ENCODE assay signal across 7 mouse cellular contexts in genomic region chr7:24270288-24270672, GRCm38 (mm10). TPM values are rescaled to one million over a fixed set of nuclear protein-coding genes. Genes with fewer than 3 reads are reported as not detected.
DNase-seq lines count a peak whose midpoint lies in the region; ATAC-seq lines count a peak whose summit lies in the region.

TSS of gene Zfp93 (plus strand) at chr7:24270420.

- peaks cover 5% of the 10 kb centered on the region; the same call in 1 of the 2 replicates for H3K36me3 ChIP-seq in intestine, embryonic 16.5 days (ENCODE audit: control insufficient read depth, insufficient read depth, low read length)

- no peaks in the 10 kb centered on the region for H3K9me3 ChIP-seq in intestine, embryonic 16.5 days (ENCODE audit: control insufficient read depth, low read length)

- H3K27me3 ChIP-seq in intestine, embryonic 16.5 days (replicated peaks; ENCODE audit: control insufficient read depth, insufficient read depth, low read length): no peaks in the 10 kb centered on the region

- H3K4me2 ChIP-seq in intestine, embryonic 16.5 days (ENCODE audit: low read depth, low read length): peak within 1 kb of the TSS; percentile 74

- ATAC-seq in intestine, embryonic 16.5 days: peak; percentile 98

- peak; percentile 85 for DNase-seq in adrenal gland, postnatal 14 days
- DNase-seq in embryo, embryonic 11.5 days (ENCODE audit: low read depth, low spot score): peak; percentile 79
- DNase-seq in gonadal fat pad, adult 2 months (ENCODE audit: low read depth): peak; percentile 38
- DNase-seq in left cerebral cortex, postnatal 25 days (ENCODE audit: low spot score in 2 of 2): peak; percentile 83 to 94
- peak; percentile 89 for DNase-seq in mesoderm, embryonic 11.5 days (ENCODE audit: low read depth, low spot score)
- peak; percentile 80 to 89 for DNase-seq in right cerebral cortex, postnatal 36 days (ENCODE audit: low spot score in 2 of 2)

- WGBS in intestine, embryonic 16.5 days: 0% methylated on average over 12 of the region's 12 CpGs

- H3K27ac ChIP-seq in intestine, embryonic 16.5 days (ENCODE audit: low read length): peak within 1 kb of the TSS; percentile 46; the same call in 1 of the 2 replicates

- peak within 1 kb of the TSS; percentile 80 for H3K9ac ChIP-seq in intestine, embryonic 16.5 days (ENCODE audit: low read depth, low read length)

- H3K4me3 ChIP-seq in intestine, embryonic 16.5 days (ENCODE audit: low read length): peak within 1 kb of the TSS; percentile 87

- intact Hi-C loops in left cerebral cortex, postnatal 25 days (cut with DNase I): loop anchor here (1.0 kb wide), 1 partner anchor 16 kb away; the partner anchor contains the start of gene Zfp108

- peaks cover 4% of the 10 kb centered on the region; the same call in 1 of the 2 replicates for H3K4me1 ChIP-seq in intestine, embryonic 16.5 days (ENCODE audit: control insufficient read depth, insufficient read depth, low read length)

RNA-seq across cellular contexts. Expression of gene Zfp93, which starts in this region (rescaled TPM):
- total RNA-seq in adrenal gland, postnatal 14 days (2021): 4.4 and 4.7 TPM in 2 replicates
- 2.4 and 3.2 TPM in 2 replicates for polyA plus RNA-seq in gonadal fat pad, adult 2 months (2012; rRNA removed)
- polyA plus RNA-seq in intestine, embryonic 16.5 days (2015; fragmentation: Nextera tagmentation; extraction: Ambion mirVana): 5.4 and 6.8 TPM in 2 replicates
- total RNA-seq in left cerebral cortex, postnatal 25 days (2021): 10 to 100 TPM; 11.0 to 11.5 TPM

Comparison
In these comparisons a context has a peak if more than half of its experiments do, and no peak if none do; other contexts are left out.
1. Peak in every context shown above with its lines: DNase-seq, ATAC-seq, H3K4me3 ChIP-seq and H3K27ac ChIP-seq.
2. DNase-seq: peak in every context shown above with its lines; median percentile 89 in mesoderm, embryonic 11.5 days; 88 in left cerebral cortex, postnatal 25 days; 85 in adrenal gland, postnatal 14 days; 84 in right cerebral cortex, postnatal 36 days; 79 in embryo, embryonic 11.5 days; 38 in gonadal fat pad, adult 2 months.